19 mouse cellular contexts compared by ENCODE assay signal in genomic region chr6:115555485-115555884, GRCm38 (mm10). TPM values are rescaled to one million over a fixed set of nuclear protein-coding genes. Genes with fewer than 3 reads are reported as not detected.
DNase-seq lines count a peak whose midpoint lies in the region; ATAC-seq and TF ChIP-seq lines count a peak whose summit lies in the region.
"Had no signal": no experiment of that assay in that cellular context is flagged by ENCODE, and none has a peak within 500 bp of the region (broad histone marks: within the 10 kb centered on the region; RNA-seq: fewer than 3 reads in every experiment).

No protein-coding gene starts in this region.

- no peaks in the 10 kb centered on the region for H3K36me3 ChIP-seq in liver, embryonic 14.5 days (replicated peaks; ENCODE audit: control insufficient read depth, insufficient read depth, low read depth)

- DNase-seq in frontal cortex, postnatal 25 days (ENCODE audit: low spot score in 2 of 2) = no peak
- no peak for DNase-seq in liver, embryonic 14.5 days (ENCODE audit: low read depth in 3 of 3, low spot score in 3 of 3)
- DNase-seq in liver (no peak), MN1 (ENCODE audit: low spot score) (peak; percentile 52)
- no peak for DNase-seq in thymus, postnatal 14 days
- no peak for DNase-seq in right cerebral cortex, adult 2 months (ENCODE audit: low spot score in 2 of 2)
- DNase-seq: cerebellum, postnatal 25 days; gastrocnemius, postnatal 36 days; kidney, adult 8-10 months; lung, postnatal 14 days had no signal

- peak; percentile 76 for ATAC-seq in frontal cortex, adult (ENCODE audit: low TSS enrichment)
- ATAC-seq in liver, embryonic 14.5 days (ENCODE audit: insufficient read depth) = no peak
- ATAC-seq: forebrain, embryonic 16.5 days; midbrain, embryonic 16.5 days had no signal

- H3K9me3 ChIP-seq in liver, embryonic 14.5 days (ENCODE audit: control insufficient read depth, low read length) = no peaks in the 10 kb centered on the region
- H3K9me3 ChIP-seq: embryonic facial prominence, embryonic 15.5 days; limb, embryonic 15.5 days; neural tube, embryonic 12.5 days; stomach, embryonic 15.5 days had no signal

- no peak overlapping the region for H3K27ac ChIP-seq in liver, embryonic 14.5 days
- no peak overlapping the region for H3K27ac ChIP-seq in embryonic fibroblast, embryonic 13.5 days (ENCODE audit: insufficient read depth, low read length)
- H3K27ac ChIP-seq: embryonic facial prominence, embryonic 15.5 days; hindbrain, embryonic 13.5 days; limb, embryonic 15.5 days; neural tube, embryonic 12.5 days; stomach, embryonic 15.5 days had no signal

- no peaks in the 10 kb centered on the region for H3K4me1 ChIP-seq in liver, embryonic 14.5 days (replicated peaks; ENCODE audit: control insufficient read depth in 2 of 2, insufficient read depth in 2 of 2, low read length in 1 of 2)
- no peaks in the 10 kb centered on the region for H3K4me1 ChIP-seq in embryonic fibroblast, embryonic 13.5 days (ENCODE audit: control insufficient read depth, insufficient read depth, low read length)
- H3K4me1 ChIP-seq: embryonic facial prominence, embryonic 15.5 days; hindbrain, embryonic 13.5 days; limb, embryonic 15.5 days; neural tube, embryonic 12.5 days; stomach, embryonic 15.5 days had no signal

- TF ChIP-seq EP300 in liver, embryonic 14.5 days (IDR thresholded peaks at IDR 0.05; ENCODE audit: low read depth) = no peak

- no peak overlapping the region for H3K4me2 ChIP-seq in liver, embryonic 14.5 days (ENCODE audit: low read depth)
- H3K4me2 ChIP-seq: embryonic facial prominence, embryonic 15.5 days; hindbrain, embryonic 13.5 days; limb, embryonic 15.5 days; neural tube, embryonic 12.5 days; stomach, embryonic 15.5 days had no signal

- no peaks in the 10 kb centered on the region for H3K27me3 ChIP-seq in liver, embryonic 14.5 days (ENCODE audit: control insufficient read depth, insufficient read depth, low read length)
- H3K27me3 ChIP-seq: embryonic facial prominence, embryonic 15.5 days; hindbrain, embryonic 13.5 days; limb, embryonic 15.5 days; neural tube, embryonic 12.5 days; stomach, embryonic 15.5 days had no signal

- peak; percentile 10; the same call in 1 of the 2 replicates for TF ChIP-seq CTCF in liver, embryonic 14.5 days (IDR thresholded peaks at IDR 0.05; ENCODE audit: low read depth)
- peak; percentile 11; the same call in 1 of the 2 replicates for TF ChIP-seq CTCF in embryonic fibroblast, embryonic 13.5 days (IDR thresholded peaks at IDR 0.05; ENCODE audit: borderline replicate concordance, insufficient read depth, low read length)

- no peak overlapping the region for H3K9ac ChIP-seq in liver, embryonic 14.5 days (replicated peaks)
- H3K9ac ChIP-seq: embryonic facial prominence, embryonic 15.5 days; hindbrain, embryonic 13.5 days; limb, embryonic 15.5 days; neural tube, embryonic 12.5 days; stomach, embryonic 15.5 days had no signal

- H3K4me3 ChIP-seq in liver, embryonic 14.5 days (ENCODE audit: insufficient read depth in 1 of 2, low read depth in 2 of 2, low read length in 2 of 2) = no peak overlapping the region
- no peak overlapping the region for H3K4me3 ChIP-seq in embryonic fibroblast, embryonic 13.5 days (ENCODE audit: insufficient read depth, low read length)
- H3K4me3 ChIP-seq: embryonic facial prominence, embryonic 15.5 days; hindbrain, embryonic 13.5 days; limb, embryonic 15.5 days; neural tube, embryonic 12.5 days; stomach, embryonic 15.5 days had no signal

- TF ChIP-seq POLR2A in embryonic fibroblast, embryonic 13.5 days (IDR thresholded peaks at IDR 0.05; ENCODE audit: low read depth, low read length) = no peak

- WGBS in liver, embryonic 14.5 days (ENCODE audit: insufficient replicate concordance) = 64% methylated on average over 5 of the region's 5 CpGs

RNA-seq across cellular contexts. Expression of gene Tsen2, which starts 11.0 kb away (rescaled TPM):
- 3.9 and 4.7 TPM in 2 replicates for polyA plus RNA-seq in liver, embryonic 14.5 days (2012; rRNA removed)
- polyA plus RNA-seq in liver, embryonic 14.5 days (2014; fragmentation: Nextera tagmentation; extraction: Ambion mirVana) = 10.7 and 11.0 TPM in 2 replicates
- 14.3 and 14.6 TPM in 2 replicates for polyA plus RNA-seq in embryonic fibroblast, embryonic 13.5 days (2011; ENCODE audit: insufficient read length, low read depth, missing spikeins)

RNA-seq across cellular contexts. Expression of gene Mkrn2os, which starts 36.9 kb away (rescaled TPM):
- polyA plus RNA-seq in liver, embryonic 14.5 days (2012; rRNA removed) = 5.3 and 6.0 TPM in 2 replicates
- 7.1 and 8.0 TPM in 2 replicates for polyA plus RNA-seq in liver, embryonic 14.5 days (2014; fragmentation: Nextera tagmentation; extraction: Ambion mirVana)
- not detected in 2 replicates for polyA plus RNA-seq in embryonic fibroblast, embryonic 13.5 days (2011; ENCODE audit: insufficient read length, low read depth, missing spikeins)

RNA-seq across cellular contexts. Expression of gene Mkrn2, which starts 46.2 kb away (rescaled TPM):
- polyA plus RNA-seq in liver, embryonic 14.5 days (2012; rRNA removed) = 6.2 and 8.9 TPM in 2 replicates
- polyA plus RNA-seq in liver, embryonic 14.5 days (2014; fragmentation: Nextera tagmentation; extraction: Ambion mirVana) = 9.4 and 10.1 TPM in 2 replicates
- polyA plus RNA-seq in embryonic fibroblast, embryonic 13.5 days (2011; ENCODE audit: insufficient read length, low read depth, missing spikeins) = 21.9 and 22.2 TPM in 2 replicates
